Mouse (Mus musculus): ENCODE data around the gene Armc7.
"Not testable (repeated sequence)": the region's sequence is repeated elsewhere in the genome, so short reads cannot be mapped to it uniquely, and the experiment has no call there.

Gene Armc7

DNA sequence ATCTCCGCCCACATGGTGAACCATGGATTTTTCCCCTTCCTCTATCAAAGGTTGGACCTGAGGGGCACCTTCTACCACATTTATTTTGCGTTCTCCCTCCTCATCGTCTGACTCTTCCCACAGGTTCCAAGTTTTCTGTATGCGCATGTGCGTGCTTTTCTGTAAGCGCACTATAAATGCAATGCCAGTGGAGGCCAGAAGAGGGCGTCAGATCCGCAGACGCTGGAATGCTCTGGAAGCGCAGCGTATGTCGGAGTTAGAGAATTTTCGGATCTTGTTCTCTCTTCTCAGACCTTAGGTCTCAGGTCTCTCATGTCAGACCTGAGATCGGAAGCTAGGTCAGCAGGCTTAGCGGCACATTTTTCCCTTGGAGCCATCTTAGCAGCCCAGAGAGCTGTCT lies 19.8 kb upstream of the Armc7 start:
- DNase-seq (ENCODE audit: extremely low spot score), result no peak

DNA sequence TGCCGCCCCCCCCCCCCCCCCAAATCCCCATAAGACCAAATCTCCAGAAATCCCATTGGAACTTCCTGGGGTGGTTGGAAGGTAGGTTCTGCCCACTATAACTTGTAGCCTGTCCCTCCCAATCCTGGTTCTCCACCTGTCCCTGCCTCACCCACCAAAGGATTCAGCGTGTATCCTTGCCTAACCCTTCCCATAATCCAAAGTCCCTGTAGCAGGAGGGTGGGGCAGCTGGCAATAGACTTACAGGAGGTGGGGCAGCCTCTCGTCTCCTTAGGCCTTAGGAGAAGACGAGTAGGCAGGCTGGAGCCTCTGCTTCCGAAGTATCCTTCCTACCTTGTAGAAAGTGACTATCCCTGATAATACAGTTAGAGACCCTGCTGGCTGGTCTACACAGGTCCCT lies 19.3 kb upstream of the Armc7 start:
- DNase-seq (ENCODE audit: extremely low spot score), result no peak

DNA sequence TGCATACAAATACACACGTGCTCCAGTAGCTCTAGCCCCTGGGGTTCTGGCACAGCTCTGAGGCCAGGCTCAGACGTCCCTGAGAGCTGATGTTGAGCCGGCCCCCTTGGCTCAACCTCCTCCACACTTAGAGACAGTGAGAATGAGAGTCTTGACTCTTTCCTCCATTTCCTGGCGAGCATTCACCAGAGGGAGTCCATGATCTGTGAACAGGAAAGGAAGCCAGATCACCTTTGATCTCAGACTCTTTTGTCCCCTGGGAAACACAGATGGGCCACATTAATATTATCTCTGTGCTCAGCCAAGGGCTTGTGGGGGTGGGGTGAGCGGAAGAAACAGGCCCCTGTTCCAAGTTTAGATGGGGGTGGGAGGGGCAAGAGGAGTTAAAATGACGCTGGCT lies 18.1 kb upstream of the Armc7 start:
- no peak for DNase-seq (ENCODE audit: extremely low spot score)

DNA sequence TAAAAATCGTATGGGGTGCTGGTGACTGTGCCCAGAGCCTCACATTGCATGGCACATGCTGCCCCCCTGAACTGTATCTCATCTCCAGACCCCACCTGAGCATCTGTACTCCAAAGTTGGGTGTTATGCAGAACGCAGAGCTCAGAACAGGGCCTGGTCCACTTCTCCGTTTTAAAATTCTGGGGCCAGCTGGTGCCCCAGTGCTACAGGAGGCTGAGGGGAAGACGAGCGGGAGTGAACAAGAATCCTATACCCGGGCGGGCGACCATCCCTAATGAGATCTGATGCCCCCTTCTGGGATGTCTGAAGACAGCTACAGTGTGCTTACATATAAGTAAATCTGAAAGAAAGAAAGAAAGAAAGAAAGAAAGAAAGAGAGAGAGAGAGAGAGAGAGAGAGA lies 14.5 kb upstream of the Armc7 start:
- no peak for DNase-seq (ENCODE audit: extremely low spot score)

DNA sequence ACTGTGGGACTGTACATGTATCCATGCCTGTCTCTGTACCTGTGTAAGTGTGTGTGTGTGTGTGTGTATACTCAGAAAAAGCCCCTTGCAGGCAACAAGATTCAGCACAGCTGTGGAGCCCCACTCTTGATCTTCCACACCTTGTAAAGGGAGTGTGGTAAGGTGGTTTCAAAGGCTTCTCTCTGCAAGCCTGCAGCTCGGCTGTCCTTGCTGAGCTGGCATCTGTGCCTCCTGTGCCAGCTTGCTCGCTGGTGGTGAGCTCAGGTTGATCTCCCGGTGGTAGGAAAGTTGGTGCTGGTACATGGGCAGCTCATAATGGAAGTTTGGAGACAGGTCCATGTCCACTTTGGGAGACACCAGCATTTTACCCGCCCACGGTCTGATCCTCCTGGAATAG lies 13.6 kb upstream of the Armc7 start:
- no peak for DNase-seq (ENCODE audit: extremely low spot score)

DNA sequence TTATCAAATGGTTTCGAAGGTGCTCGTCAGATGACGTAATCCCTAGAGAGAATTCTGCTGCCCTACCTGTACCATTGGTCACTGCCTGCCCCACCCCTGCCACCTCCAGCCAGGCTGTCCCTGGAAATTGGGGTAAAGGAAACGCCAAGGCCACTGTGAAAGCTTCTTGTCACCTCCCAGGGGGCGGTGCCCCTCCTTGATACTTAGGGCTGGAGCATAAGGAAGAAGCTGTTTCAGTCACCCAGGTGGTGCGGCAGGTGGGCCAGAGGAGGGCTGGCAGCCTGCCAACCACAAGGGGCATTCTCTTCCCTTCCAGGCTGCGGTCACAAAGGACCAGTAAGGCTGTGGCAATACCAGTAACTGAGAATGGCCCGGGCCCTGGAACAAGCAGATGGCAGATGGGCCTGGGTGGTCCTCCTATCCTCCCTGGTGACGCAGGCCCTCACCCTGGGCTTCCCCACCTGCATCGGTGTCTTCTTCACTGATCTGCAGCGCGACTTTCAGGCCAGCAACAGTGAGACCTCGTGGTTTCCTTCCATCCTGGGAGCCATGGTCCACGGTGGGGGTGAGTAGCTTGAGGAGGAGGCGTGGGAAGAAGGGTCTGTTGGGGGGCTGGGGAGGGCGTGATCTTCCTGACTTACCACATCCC lies 13.1 kb upstream of the Armc7 start, which contains the start of gene Slc16a5:
Gene Slc16a5 (plus strand): TSS at position 232 of the 649 bp plus-strand sequence.
- no peak for DNase-seq (ENCODE audit: extremely low spot score)

DNA sequence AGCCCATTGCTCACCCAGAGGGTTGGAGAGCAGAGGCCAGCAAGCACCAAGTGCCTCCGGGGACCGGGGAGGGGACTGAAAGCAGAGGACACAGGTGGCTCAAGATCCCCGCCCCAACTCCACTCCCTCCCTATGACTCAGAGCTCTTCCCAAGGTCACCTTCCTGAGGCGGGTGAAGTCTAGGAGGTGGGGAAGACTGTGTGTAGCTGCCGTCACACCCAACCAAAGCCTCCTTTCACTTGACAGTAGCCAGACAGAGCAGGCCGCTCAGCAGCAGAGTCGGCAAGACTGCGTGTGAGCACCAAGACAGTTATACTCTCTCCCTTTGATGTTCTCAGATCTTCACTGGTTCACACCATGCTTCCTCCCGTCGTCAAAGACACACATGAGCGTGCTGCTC lies 12.1 kb upstream of the Armc7 start:
- DNase-seq (ENCODE audit: extremely low spot score), result no peak

DNA sequence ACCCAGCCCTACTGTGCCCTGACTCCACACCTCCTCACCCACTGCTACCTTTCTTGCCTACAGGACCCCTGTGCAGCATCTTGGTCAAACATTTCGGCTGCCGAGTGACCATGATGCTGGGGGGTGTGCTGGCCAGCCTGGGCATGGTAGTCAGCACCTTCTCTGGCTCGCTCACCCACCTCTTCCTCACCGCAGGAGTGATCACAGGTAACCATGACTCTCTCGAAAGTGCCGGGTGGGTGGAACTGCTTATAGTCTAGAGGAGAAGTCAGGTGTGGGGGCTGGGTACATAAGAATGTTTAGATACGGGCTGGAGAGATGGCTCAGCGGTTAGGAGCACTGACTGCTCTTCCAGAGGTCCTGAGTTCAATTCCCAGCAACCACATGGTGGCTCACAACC lies 10.6 kb upstream of the Armc7 start:
- DNase-seq (ENCODE audit: extremely low spot score), result no peak

DNA sequence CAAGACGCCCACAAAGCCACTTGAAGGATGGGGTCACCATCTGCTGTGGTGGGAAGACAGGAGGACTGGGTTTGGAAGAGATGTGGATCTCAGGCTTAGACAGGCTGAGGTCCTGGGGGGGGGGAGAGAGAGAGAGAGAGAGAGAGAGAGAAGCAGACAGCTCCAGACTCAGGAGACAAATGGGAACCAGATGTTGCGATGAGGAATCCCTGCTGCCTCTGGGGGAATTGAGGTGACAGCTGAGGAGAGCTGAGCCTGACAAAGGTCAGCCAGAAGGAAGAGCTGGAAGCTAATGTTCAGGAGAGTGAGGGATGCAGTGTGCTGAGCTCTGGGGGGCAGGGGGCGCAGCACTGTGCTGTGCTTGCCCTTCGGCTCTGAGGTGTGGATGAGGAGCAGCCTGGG lies 8.2 kb upstream of the Armc7 start:
- peak; percentile 74 for DNase-seq (ENCODE audit: extremely low spot score)

DNA sequence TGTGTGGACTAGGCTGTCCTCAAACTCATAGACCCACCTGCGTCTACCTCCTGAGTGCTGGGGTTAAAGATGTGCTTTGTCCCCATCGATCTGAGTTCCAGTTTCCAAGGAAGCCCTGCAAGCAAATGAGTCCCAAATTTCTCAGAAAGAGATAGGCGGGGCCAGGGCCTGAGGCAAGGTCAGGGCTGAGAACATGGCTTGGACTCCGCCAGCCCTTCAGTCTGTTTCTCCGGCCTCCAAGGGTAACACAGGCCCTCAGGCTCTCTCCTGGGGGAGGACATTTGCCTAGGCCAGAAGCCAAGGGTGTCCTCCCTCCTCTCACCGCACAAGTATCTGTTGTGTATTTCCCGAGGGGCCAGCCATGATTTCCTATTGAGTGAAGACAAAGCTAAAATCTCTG lies 3.3 kb upstream of the Armc7 start:
- no peak for DNase-seq (ENCODE audit: extremely low spot score)

DNA sequence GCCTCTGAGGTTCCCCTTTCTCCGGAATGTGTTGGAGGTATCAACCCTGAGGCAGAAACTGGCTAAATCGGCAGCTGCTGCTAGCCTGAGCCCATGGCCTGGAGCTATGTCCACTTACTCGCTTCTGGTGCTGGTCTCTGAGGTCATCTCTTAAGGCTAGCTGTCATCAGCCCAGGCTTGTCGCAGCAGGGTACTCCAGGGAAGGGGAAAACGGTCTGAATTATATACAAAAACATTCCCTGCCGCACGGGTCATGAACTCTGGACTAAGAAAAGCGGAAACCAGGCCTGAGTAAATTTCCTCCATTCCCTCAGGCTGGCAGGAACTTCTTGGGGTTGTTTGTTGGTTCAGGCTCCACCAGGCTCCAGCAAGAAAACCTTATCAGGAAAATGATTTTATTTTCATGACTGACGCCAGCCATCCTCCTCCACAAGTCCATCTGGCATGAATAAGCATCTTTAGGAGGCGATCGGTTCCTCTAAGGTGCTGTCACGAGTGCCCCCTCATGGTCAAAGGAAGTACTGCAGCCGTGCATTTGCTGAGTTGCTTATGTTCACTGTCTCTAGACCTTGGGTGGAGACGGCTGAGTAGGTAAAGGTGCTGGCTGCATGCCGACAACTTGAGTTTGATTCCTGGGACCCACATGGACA lies 1.7 kb upstream of the Armc7 start:
- peak; percentile 92 for DNase-seq (ENCODE audit: extremely low spot score)

DNA sequence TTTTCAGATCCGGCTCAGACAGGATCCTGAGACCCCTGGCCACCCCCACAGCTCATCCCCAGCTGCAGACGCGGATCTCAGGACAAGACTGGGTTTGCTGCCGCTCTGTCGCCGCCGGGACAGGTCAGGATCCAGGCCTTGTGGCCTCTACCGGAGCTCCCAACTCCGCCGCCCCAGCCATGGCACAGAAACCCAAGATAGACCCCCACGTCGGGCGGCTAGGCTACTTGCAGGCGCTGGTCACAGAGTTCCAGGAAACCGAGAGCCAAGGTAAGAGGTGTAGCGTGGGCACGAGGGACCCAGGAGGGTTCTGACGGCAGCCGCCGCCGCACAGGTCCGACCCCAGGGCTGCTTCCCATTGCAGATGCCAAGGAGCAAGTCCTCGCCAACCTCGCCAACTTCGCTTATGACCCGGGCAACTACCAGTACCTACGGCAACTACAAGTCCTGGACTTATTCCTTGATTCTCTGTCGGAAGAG lies 331 bp downstream of the Armc7 start:
- DNase-seq (ENCODE audit: extremely low spot score), result no peak

DNA sequence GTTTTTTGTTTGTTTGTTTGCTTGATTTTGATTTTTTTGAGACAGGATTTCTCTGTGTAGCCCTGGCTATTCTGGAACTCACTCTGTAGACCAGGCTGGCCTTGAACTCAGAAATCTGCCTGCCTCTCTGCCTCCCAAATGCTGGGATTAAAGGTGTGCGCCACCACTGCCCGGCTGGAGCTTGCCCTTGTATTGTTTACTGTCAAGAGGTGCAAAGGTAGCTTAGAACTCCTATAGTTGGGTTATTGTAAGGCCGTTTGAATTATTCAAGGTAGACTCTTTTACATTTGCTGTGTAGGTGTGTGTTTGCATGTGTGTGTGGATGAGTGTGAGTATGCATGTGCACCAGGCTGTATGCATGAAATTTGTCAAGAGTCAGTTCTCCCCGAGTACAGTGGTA lies 1.2 kb downstream of the Armc7 start:
- DNase-seq (ENCODE audit: extremely low spot score), result not testable (repeated sequence)

DNA sequence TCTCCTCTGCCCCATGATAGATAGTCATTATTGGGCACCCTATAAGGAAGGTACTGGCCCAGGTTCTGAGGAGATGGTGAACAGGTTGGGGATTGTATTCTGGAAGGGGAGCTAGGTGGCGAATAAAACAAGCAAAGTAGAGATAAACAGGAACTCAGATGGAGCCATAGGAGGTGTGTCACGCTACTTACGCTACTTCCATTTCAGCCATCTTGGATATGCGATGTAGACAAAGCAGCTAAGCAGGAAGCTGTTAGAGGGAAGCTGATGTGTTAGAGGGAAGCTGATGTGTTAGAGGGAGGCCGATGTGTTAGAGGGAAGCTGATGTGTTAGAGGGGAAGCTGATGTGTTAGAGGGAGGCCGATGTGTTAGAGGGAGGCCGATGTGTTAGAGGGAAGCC lies 1.9 kb downstream of the Armc7 start:
- DNase-seq (ENCODE audit: extremely low spot score), result not testable (repeated sequence)

DNA sequence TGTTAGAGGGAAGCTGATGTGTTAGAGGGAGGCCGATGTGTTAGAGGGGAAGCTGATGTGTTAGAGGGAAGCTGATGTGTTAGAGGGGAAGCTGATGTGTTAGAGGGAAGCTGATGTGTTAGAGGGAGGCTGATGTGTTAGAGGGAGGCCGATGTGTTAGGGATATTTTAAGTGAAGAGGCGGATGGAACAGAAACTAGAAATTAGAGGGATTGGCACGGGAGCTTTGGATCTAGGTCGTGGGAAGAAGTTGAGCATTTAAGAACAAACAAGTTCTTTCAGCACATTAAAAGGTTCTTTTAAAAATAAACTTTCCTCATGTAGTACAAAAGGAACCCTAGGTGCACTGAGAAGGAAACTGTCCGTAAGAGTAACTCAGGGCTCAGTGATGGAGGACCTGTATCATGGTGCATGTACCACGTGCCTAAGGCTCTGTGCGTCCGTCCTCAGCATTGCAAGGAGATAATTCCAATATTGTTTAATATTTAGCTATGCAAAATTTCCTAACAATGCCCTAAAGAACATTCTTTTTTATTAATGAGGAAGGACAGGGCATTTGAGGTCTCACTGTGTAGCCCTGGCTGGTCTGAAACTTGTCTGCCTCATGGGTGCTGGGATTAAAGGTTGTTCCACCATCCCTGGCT lies 3.0 kb downstream of the Armc7 start:
- DNase-seq (ENCODE audit: extremely low spot score), result no peak

DNA sequence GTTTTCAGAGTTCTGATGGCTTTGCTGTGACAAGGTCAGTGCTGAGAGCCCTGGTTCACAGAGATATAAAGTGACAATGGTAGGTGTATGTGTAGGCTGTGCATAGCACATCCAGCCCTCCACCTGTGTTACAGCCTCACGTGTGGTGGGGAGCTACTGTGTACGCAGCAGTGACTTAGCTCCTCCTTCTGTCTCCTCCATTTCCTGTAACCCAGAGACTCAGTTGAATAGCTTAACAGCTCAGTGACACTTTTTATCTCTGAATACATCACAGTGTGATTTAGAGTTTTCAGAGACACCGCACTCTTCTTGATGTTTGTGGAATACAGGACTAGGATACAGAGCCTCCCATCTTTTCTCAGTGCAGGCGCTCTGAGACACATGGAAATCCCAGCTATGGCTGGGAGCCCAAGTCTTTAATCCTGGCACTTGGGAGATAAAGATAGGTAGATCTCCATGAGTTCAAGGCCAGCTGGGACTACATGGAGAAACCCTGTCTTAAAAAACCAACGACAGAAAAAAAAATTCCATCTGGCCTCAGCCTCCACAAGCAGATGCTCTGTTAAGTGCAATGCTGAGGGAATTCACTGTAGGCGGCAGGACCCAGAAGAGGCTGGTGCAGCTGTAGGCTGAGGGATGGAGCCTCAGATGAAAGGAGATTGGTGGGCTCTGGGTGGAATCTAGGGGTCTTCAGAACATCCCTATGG lies 6.2 kb downstream of the Armc7 start:
- DNase-seq (ENCODE audit: extremely low spot score), result no peak

DNA sequence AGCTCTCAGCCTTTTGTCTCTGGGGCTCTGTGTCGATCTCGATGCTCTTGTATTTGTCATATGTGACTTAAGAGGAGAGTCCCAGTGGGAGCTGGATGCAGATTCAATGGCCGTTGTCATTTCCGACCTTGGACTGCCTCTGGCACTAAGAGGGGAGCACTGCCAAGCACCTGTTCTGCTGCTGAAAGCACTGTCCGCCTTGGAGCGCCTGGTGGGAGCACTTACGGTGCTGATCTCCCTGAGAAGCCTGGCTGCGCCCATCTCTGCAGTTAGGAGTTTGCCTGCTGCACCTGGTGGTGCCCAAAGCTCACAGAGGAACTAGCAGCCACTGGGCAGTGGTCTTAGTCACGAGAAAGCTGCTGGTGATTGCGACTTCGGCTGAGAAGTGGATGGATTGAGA lies 7.8 kb downstream of the Armc7 start:
- DNase-seq (ENCODE audit: extremely low spot score), result no peak

DNA sequence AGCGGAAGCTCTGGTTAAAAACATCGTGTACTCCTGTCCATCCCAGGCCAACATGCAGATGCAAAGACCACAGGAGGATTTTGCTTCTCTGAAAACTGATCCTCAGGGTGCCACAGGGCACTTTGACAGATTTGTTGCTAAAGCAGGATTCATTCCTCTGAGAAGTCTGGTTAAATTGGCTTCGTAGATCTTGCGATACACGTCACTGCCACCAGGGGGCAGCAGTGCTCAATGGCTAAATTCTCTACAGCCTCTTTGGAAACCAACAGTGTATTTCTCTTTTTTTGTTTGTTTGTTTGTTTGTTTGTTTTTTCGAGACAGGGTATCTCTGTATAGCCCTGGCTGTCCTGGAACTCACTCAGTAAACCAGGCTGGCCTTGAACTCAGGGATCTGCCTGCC lies 8.3 kb downstream of the Armc7 start:
- DNase-seq (ENCODE audit: extremely low spot score), result peak; percentile 74

DNA sequence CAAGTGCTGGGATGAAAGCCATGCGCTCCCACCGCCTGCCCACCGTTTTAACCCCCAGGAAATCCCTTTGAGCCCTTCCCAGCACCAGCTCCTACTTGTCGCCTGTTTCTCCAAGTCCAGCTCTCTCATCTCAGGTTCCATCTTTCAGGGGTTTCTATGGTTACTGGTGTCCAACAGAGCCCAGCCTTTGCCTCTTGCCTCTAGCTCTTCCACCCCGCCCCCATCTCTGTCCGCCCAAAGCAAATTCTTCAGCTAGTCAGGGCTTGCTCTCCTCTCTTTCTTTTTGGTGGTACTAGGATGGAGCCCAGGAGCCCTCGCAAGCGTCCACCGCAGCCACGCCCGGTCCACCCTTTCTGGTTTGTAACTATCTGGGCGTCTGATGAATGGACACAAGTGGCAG lies 9.7 kb downstream of the Armc7 start:
- DNase-seq (ENCODE audit: extremely low spot score), result peak; percentile 67

DNA sequence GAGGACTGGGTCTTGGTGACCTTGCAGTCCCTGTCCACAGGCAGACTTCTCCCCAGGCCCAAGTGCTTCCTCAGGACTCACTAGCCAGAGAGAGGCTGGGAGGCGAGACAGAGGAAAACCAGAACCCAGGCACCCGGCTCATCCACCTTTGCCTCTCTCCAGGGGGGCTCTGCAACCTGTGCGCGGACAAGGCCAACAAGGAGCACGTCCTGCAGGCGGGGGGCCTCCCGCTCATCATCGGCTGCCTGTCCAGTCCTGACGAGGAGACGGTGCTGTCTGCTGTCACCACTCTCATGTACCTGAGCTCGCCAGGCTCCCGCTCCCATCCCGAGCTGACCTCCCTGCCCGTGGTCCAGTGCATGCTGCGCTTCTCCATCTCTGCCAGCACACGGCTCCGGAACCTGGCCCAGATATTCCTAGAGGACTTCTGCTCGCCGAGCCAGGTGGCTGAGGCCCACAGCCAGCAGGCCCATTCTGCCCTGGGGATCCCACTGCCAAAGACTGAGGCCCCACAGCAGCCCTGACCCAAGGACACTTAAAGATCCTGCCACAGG lies 13.2 kb downstream of the Armc7 start:
- DNase-seq (ENCODE audit: extremely low spot score), result no peak

DNA sequence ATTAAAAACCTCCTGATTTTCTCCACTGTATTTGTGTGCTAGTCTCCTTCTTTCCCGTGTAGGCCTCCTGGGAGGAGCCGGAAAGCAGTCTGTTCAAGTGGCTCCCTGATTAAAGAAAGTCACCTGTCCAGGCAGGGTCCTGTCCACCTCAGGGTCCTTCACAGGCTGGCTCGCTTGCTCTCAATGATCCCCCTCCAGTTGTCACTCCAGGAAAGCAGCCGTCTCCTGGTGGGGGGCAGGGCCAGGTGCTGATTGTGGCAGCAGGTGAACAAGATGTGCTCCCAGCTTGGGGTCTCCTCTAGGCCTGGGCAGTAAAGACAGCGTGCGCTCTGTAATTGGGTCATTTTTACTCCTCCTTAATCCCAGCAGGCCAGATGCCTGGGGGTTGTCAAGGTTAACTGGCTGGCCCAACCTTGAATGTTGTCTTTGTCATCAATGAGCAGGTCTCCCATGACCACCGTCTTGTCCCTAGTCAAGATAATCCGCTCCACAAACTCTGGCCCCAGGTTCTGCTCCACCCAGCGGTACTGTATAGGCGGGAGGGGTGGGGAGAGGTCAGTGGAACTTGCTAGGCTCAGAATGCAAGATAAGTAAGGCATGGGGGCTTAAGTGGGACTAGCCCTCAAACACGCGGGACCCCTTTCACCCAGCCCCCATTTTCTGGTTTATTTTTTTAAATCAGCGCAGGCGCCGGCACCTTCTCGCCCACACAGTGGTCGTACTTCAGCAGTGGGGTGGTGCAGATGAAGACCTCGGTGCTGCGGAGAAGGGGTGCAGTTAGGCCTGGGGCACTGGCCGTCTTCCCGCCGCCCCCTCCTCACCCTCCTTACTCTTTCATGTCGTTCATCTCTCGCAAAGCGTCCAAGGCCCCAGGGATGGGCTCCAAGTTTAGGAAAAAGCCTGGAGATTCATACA lies 15.2 kb downstream of the Armc7 start:
- no peak for DNase-seq (ENCODE audit: extremely low spot score)

Measured in embryo, embryonic 9.5 days (tissue).